Mouse (Mus musculus) liver, embryonic 15.5 days (tissue): ENCODE measurements at regions not wholly inside any gene's neighbourhood (a gene's known extent, or its start where the extent isn't known, plus 50 kb on each side); places are given as distances from the start of the nearest gene placed in this dataset.
A peak's percentile ranks its signal among the peaks of the same experiment; 100 is the strongest.

Experiments used
- ATAC-seq: fragments of 200-750 bp; cut with Nextera tagmentation; 2 replicates; pipeline ENCODE4 v1.8.0; 2017; ENCODE audit warnings: moderate number of reproducible peaks, mild to moderate bottlenecking, moderate library complexity; ENCODE audit not compliant: insufficient read depth
- H3K27ac ChIP-seq: fragments of 300-500 bp; sonication (generic); replicated peaks from 2 replicates; pipeline ENCODE4 v1.5.1; 2015; ENCODE audit warnings: mild to moderate bottlenecking, inconsistent platforms
- H3K27me3 ChIP-seq: fragments of 300-500 bp; sonication (generic); 2 replicates; pipeline ENCODE4 v1.6.1; 2015; ENCODE audit warnings: mild to moderate bottlenecking, inconsistent platforms
- H3K36me3 ChIP-seq: fragments of 300-500 bp; sonication (generic); replicated peaks from 2 replicates; pipeline ENCODE4 v1.6.1; 2015; ENCODE audit warnings: moderate library complexity, mild to moderate bottlenecking, inconsistent platforms
- H3K4me1 ChIP-seq: fragments of 300-500 bp; sonication (generic); replicated peaks from 2 replicates; pipeline ENCODE4 v1.6.1; 2015; ENCODE audit warnings: inconsistent platforms
- H3K4me2 ChIP-seq: fragments of 300-500 bp; sonication (generic); 2 replicates; pipeline ENCODE4 v1.6.1; 2015; ENCODE audit warnings: moderate library complexity, mild to moderate bottlenecking, inconsistent platforms
- H3K4me3 ChIP-seq: fragments of 300-500 bp; sonication (generic); replicated peaks from 2 replicates; pipeline ENCODE4 v1.5.1; 2015; ENCODE audit warnings: mild to moderate bottlenecking, inconsistent platforms
- H3K9ac ChIP-seq: fragments of 300-500 bp; sonication (generic); 2 replicates; pipeline ENCODE4 v1.6.1; 2015; ENCODE audit warnings: moderate library complexity, mild to moderate bottlenecking, inconsistent platforms
- H3K9me3 ChIP-seq: fragments of 300-500 bp; sonication (generic); replicated peaks from 2 replicates; pipeline ENCODE4 v1.6.1; 2016; ENCODE audit warnings: inconsistent platforms
- WGBS: fragments of 180-500 bp; shearing (Covaris S2); methylation state at CpG from one replicate; pipeline ENCODE4 v1.1.7; 2015; ENCODE audit warnings: mixed read lengths; ENCODE audit not compliant: insufficient replicate concordance; 5-methylcytosine and 5-hydroxymethylcytosine counted together

- Histone ChIP-seq H3K36me3 (no peaks in the 10 kb centered on the region), H3K9ac (no peak overlapping the region), H3K9me3 (no peaks in the 10 kb centered on the region), H3K27ac (peak overlapping the region; percentile 58), H3K4me2 (peak overlapping the region; percentile 29; the same call in 1 of the 2 replicates), H3K4me1 (peaks cover 36% of the 10 kb centered on the region), H3K4me3 (no peak overlapping the region), H3K27me3 (no peaks in the 10 kb centered on the region; the same call in 1 of the 2 replicates)
- ATAC-seq = peak; percentile 69
- 29% methylated on average over 7 of the region's 7 CpGs for WGBS
These were observed 160.3 kb upstream of the Cited2 start for GRCm38 (mm10) chr10:17562410-17563350.

DNA sequence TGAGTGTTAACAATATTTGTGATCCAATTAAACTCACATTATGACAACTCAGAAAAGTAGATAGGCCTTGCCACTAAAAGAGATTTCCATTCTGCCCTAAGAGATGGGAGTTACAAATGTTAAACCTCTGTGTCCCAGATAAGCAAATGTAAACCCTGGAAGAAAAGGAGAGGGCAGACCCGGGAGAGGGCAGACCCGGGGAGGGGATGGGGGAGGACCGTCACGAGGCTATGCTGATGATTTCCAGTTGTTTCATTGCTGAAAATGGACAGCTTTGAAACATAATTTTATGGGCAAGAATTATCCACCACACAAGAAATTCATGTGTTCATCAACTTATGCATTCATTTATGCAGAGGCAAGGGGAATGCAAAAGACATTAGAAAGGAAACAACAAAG is 159.7 kb upstream of the Cited2 start:
- WGBS = 28% methylated on average over 4 of the region's 4 CpGs
- Histone ChIP-seq H3K4me1 (peaks cover 36% of the 10 kb centered on the region), H3K4me3 (no peak overlapping the region), H3K36me3 (no peaks in the 10 kb centered on the region), H3K9me3 (no peaks in the 10 kb centered on the region), H3K27me3 (no peaks in the 10 kb centered on the region), H3K4me2 (peak overlapping the region; percentile 29; the same call in 1 of the 2 replicates), H3K27ac (peak overlapping the region; percentile 58; the same call in 1 of the 2 replicates), H3K9ac (no peak overlapping the region)
- no peak for ATAC-seq

DNA sequence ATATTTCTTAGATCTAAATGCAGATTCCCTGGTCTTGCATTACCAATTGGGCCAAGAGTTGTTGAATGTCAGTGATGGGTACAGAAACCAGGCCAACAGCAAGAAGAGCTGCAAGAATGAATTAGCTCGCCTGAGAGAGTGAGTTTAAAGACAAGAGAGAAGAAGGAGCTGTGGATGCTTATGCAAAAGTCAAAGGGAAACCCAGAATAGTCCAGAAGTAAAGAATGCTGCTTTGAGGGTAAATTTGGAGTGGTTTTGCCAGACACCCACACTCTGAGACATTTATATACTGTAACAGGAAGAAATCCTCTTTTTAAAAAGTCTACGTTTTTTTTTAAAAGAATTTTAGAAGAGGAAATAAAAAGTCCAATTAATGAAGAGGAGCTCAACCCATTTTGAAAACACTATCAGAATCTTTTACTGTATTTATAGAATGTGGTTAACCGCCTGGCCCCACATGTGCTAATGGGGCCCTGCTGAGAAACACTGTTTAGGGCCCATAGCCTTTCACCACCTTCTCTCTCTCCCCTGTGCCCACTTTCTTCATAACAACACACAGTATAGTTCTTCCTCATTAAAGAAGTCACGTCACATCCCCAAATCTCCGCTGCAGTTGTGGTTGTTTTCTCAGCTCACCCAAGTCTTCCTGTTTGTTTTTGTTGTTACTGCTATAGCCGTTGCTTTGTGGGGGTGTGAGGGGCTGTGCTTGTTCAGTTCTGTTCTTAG is 158.0 kb upstream of the Cited2 start:
- WGBS = 34% methylated on average over 6 of the region's 6 CpGs
- peaks cover 36% of the 10 kb centered on the region for H3K4me1 ChIP-seq
- no peak overlapping the region for H3K4me2 ChIP-seq
- H3K4me3 ChIP-seq = no peak overlapping the region
- no peak for ATAC-seq
- no peak overlapping the region for H3K27ac ChIP-seq
- H3K27me3 ChIP-seq = no peaks in the 10 kb centered on the region
- no peaks in the 10 kb centered on the region for H3K9me3 ChIP-seq
- H3K36me3 ChIP-seq = no peaks in the 10 kb centered on the region
- no peak overlapping the region for H3K9ac ChIP-seq

- no peak overlapping the region for H3K27ac ChIP-seq
- H3K9ac ChIP-seq = no peak overlapping the region
- no peak overlapping the region for H3K4me2 ChIP-seq
- H3K4me1 ChIP-seq = peaks cover 28% of the 10 kb centered on the region
- H3K9me3 ChIP-seq = no peaks in the 10 kb centered on the region
- ATAC-seq = no peak
- no peaks in the 10 kb centered on the region for H3K27me3 ChIP-seq
- H3K4me3 ChIP-seq = no peak overlapping the region
- no peaks in the 10 kb centered on the region for H3K36me3 ChIP-seq
- WGBS = 56% methylated on average over 5 of the region's 5 CpGs
These were observed 156.0 kb upstream of the Cited2 start for GRCm38 (mm10) chr10:17566975-17567374.

- H3K4me1 ChIP-seq = peaks cover 24% of the 10 kb centered on the region
- H3K9ac ChIP-seq = no peak overlapping the region
- H3K36me3 ChIP-seq = no peaks in the 10 kb centered on the region
- ATAC-seq = no peak
- no peaks in the 10 kb centered on the region for H3K27me3 ChIP-seq
- no peak overlapping the region for H3K4me3 ChIP-seq
- H3K27ac ChIP-seq = no peak overlapping the region
- no peaks in the 10 kb centered on the region for H3K9me3 ChIP-seq
- H3K4me2 ChIP-seq = no peak overlapping the region
- WGBS = 62% methylated on average over 3 of the region's 3 CpGs
These were observed 155.4 kb upstream of the Cited2 start for GRCm38 (mm10) chr10:17567631-17568030.

DNA sequence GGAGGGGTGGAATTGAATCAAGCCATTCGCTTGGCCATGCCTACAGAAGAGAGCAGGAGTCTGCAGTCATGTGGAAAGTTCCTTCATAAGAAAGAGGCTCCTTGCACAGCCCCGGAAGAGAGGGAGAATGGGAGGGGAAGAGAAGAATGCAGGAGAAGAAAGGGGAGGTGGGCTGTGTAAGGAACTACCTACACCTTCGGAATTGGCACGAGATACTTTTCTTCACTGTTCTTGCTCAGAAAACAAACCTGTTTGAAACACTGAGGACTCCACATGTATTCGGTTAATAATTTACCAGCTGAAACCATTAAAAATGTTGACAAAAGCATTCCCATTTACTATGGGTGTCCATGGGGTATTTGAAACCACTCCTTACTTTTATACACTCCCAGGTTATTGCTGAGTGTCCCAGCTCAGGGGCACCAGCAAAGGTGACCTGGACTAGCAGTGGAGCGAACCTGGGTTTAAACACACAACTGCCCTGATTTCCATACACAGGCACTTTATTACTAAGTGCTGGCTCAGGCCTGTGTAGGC is 153.4 kb upstream of the Cited2 start:
- Histone ChIP-seq H3K4me3 (no peak overlapping the region), H3K27me3 (no peaks in the 10 kb centered on the region), H3K9ac (no peak overlapping the region), H3K27ac (no peak overlapping the region), H3K36me3 (no peaks in the 10 kb centered on the region), H3K9me3 (no peaks in the 10 kb centered on the region), H3K4me2 (no peak overlapping the region), H3K4me1 (peaks cover 15% of the 10 kb centered on the region)
- ATAC-seq = no peak
- WGBS = 73% methylated on average over 6 of the region's 6 CpGs

- H3K4me3 ChIP-seq = no peak overlapping the region
- H3K27me3 ChIP-seq = no peaks in the 10 kb centered on the region
- H3K9ac ChIP-seq = no peak overlapping the region; the same call in 1 of the 2 replicates
- 0 out of 2 replicates have a peak, but pooled peaks have one; percentile 14 for ATAC-seq
- 2% methylated on average over 3 of the region's 3 CpGs for WGBS
- peak overlapping the region; percentile 31; the same call in 1 of the 2 replicates for H3K27ac ChIP-seq
- H3K4me1 ChIP-seq = peaks cover 39% of the 10 kb centered on the region
- no peaks in the 10 kb centered on the region for H3K9me3 ChIP-seq
- no peaks in the 10 kb centered on the region for H3K36me3 ChIP-seq
- H3K4me2 ChIP-seq = 0 out of 2 replicates have a peak overlapping the region, but pooled peaks have one; percentile 45
These were observed 148.1 kb upstream of the Cited2 start for GRCm38 (mm10) chr10:17574894-17575293.

DNA sequence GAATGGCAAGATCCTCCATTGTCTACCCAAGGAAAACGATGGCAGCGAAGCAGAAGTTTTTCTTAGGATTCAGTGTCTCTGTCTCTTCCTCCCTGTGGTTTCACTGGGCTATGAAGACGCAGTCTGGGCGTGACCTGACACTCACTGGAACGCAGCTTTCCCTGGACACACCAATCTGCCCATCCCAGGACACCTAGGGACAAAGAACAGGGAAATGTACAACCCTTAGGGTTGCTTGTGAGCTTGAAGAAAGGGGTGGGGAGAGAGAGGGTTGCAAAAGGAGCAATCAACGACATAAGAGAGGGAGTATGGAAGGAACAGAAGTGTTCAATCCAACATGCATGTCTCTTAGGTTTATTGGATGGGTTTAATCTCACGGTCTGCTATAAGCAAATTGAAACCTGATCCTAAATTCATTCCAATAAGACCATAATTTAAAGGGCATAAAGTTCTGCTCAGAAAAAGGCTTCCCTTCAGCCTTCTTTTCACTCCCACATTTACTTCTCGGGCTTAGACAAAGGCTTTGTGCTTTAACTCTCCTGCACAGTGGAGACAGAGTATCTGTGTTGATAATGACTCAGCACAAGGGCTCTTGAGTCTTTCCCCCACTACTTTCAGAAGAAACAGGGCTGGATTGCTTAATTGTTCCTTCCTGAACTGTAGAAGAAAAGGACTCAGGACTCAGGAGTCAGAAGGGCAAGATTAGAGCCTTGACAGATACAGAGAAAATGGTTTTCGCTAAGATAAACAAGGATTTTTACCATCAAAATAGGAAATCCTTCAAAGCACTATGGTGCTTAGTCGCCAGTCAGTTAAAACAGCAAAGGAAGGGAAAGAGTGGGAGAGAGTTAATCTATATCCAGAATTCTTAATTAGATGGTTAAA is 147.3 kb upstream of the Cited2 start:
- peaks cover 35% of the 10 kb centered on the region for H3K4me1 ChIP-seq
- H3K36me3 ChIP-seq = no peaks in the 10 kb centered on the region
- H3K27me3 ChIP-seq = no peaks in the 10 kb centered on the region
- no peak overlapping the region for H3K9ac ChIP-seq
- H3K4me3 ChIP-seq = no peak overlapping the region
- 18% methylated on average over 10 of the region's 10 CpGs for WGBS
- H3K4me2 ChIP-seq = peak overlapping the region; percentile 45
- ATAC-seq = peak; percentile 73
- H3K9me3 ChIP-seq = no peaks in the 10 kb centered on the region
- peak overlapping the region; percentile 67 for H3K27ac ChIP-seq

DNA sequence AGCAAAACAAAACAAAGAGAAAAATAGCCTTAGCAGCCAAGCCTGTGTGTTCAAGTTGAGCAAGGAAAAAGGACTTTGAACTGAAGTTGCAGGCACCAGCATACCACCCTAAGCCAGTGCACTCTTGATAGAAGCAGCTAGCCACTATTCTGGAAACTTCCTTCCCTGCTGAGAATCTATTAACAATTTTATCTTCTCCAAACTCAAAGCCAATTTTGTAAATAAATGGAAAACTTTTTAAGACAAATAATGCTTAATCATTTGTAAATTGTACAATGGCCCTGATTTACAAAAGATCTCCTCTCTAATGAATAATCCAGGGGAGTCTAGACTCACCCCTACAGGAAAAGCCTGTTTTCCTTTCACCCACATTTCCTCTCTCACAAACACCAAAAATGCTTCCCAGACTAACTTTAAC is 146.7 kb upstream of the Cited2 start:
- Histone ChIP-seq H3K27ac (peak overlapping the region; percentile 67; the same call in 1 of the 2 replicates), H3K4me1 (peaks cover 35% of the 10 kb centered on the region), H3K9me3 (no peaks in the 10 kb centered on the region), H3K9ac (no peak overlapping the region), H3K4me2 (peak overlapping the region; percentile 45; the same call in 1 of the 2 replicates), H3K27me3 (no peaks in the 10 kb centered on the region), H3K36me3 (no peaks in the 10 kb centered on the region), H3K4me3 (no peak overlapping the region)
- no peak for ATAC-seq

- H3K27ac ChIP-seq = no peak overlapping the region
- H3K4me2 ChIP-seq = no peak overlapping the region
- H3K4me3 ChIP-seq = no peak overlapping the region
- H3K4me1 ChIP-seq = peaks cover 26% of the 10 kb centered on the region
- no peaks in the 10 kb centered on the region for H3K36me3 ChIP-seq
- ATAC-seq = no peak
- WGBS = 82% methylated on average over 2 of the region's 2 CpGs
- H3K9ac ChIP-seq = no peak overlapping the region
- no peaks in the 10 kb centered on the region for H3K9me3 ChIP-seq
- no peaks in the 10 kb centered on the region for H3K27me3 ChIP-seq
These were observed 143.6 kb upstream of the Cited2 start for GRCm38 (mm10) chr10:17579463-17579862.
